Mouse (Mus musculus) left cerebral cortex, postnatal 36 days (tissue): ENCODE data around the gene Srsf6. TPM values are rescaled to one million over a fixed set of nuclear protein-coding genes. Genes with fewer than 3 reads are reported as not detected.
A peak's percentile ranks its signal among the peaks of the same experiment; 100 is the strongest.

Source experiments
- DNase-seq, 2 experiments: peaks; one replicate each; pipeline ENCODE4 v3.0.0; 2021 to 2022; ENCODE audit warnings: low spot score in 2 of 2, mixed read lengths in 1 of 2
- intact Hi-C: fragments of 180-260 bp; cut with DNase I; formaldehyde crosslinking; loops from one replicate; pipeline ENCODE4 v1.15.1; 2025
- total RNA-seq, 2 experiments: library from RNA; stranded (reverse); gene quantifications; 2 replicates each; pipeline ENCODE4 v1.2.3; 2021

Gene Srsf6
- total RNA-seq, 2 experiments from 2014 or later: 69.7 to 123 TPM

DNA sequence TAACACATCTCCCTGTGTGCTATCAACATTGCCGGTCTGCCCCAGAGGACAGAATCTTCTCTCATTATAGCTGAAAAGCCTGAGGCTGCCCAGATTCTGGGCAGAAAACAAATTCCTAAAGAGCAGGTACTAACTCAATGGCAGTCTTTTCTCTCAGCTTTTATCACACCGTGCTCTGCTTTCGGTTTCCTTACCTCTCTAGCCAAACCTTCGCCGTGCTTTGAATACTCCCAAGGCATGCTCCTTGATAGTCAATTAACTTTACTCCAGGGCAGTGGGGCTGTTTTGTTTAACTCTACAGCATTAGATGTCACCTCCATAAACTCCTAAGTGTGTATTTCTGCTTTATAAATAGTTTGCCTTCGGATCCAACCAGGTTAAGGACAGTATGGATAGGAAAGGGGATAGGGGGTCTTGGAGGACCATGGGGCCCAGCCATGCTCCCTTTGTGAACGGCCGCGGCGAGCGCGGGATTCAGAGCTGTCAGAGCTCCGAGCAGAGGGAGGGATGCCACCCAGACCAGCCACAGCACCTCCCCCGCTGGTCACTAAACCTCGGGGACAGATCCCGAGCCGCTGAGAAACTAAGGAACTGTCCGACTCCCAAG lies 709 bp upstream of the Srsf6 start:
- no peak for DNase-seq
- intact Hi-C loops: loop anchor here (5.0 kb wide), 2 partner anchors 87 to 487 kb away; partner anchors contain the start of gene Ift52

DNA sequence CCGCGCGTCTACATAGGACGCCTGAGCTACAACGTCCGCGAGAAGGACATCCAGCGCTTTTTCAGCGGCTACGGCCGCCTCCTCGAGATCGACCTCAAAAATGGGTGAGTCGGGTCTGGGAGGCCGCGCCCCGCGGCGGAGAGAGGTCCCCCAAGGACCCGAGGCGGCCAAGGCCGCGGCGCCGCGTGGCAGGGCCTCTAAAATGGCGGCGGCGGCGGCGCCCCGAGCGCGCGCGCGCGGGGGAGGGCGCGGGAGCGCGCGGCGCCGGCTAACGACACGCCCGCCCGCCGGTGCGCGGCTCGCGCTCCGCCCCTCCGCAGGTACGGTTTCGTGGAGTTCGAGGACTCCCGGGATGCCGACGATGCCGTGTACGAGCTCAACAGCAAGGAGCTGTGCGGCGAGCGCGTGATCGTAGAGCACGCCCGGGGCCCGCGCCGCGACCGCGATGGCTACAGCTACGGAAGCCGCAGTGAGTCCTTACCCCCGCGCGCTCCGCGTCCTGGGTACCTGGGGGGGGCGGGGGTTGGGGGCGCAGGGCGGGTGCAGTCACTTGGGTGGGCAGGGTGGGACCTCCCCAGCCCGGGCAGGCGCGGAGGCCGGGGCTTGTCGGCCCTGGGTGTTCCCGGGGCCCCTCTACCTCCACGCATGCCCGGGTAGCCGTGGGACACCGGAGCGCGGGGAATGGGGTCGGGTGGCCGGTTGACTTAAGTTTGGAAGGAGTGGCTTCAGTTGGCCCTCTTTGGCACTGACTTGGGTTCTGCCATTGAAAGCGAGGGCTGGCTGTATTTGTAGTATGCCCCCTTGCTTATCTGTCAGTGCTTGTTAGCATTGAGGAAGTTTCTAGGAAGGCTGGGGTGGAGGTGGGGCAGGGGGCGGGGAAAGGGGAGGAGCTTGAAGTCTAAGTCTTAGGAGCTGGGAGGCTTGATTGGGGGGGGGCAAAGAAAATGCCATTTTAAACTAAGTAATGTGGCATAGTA lies 634 bp downstream of the Srsf6 start:
- intact Hi-C loops: loop anchor here (5.0 kb wide), 2 partner anchors 85 to 485 kb away; partner anchors contain the start of gene Ift52
- DNase-seq: peak; percentile 74 to 75

DNA sequence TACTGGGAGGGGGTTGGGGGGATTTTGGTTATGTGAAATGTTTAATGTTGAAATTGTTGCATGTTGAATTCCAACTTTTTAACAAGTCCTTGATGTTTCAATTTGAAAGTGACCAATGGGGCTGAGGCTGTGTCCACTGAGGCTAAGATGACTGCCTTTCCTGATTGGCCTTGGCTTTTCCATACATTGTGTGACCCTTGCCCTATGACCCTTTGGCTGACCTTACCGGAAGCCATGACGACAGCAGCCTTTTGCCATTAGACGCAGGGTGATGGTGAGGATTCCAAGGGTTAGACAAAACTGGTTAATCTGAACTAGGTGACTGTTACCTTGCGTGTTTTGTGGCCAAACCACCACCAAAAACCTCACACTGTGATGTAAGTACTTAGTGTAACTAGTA lies 1.4 kb downstream of the Srsf6 start:
- intact Hi-C loops: loop anchor here (5.0 kb wide), 2 partner anchors 85 to 485 kb away; partner anchors contain the start of gene Ift52

DNA sequence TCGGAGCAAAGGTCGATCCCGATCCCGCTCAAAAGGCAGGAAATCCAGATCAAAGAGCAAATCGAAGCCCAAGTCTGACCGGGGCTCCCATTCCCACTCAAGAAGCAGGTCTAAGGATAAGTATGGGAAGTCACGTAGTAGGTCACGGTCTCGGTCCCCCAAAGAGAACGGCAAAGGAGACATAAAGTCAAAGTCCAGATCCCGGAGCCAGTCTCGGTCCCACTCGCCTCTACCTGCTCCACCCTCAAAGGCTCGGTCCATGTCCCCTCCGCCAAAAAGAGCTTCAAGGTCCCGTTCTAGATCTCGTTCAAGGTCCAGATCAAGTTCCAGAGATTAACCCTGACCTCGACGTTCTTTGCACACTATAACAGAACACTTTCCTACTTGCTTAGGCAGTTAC lies 3.1 kb downstream of the Srsf6 start:
- no peak for DNase-seq
- intact Hi-C loops: loop anchor here (5.0 kb wide), 2 partner anchors 83 to 483 kb away; partner anchors contain the start of gene Ift52

More for the DNA sequence above, 1.4 kb downstream of the Srsf6 start:
- no peak for DNase-seq

DNA sequence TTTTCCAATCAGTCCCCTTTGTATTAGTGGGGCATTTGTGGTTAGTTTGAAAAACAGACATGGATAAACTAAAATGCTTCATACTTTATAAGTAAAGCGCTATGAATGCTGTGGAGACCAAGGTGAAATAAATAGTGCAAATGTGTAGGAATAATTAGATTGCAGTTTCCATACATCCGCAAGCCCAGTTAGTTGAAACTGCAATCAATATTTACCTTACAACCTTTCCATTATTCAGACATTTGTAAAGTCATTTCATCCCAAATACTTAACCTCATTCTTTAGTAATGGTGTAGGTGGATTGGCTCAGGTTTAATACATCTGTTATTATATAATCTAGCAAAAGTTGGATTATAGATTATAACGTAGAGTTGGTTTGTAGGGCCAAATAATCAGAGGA lies 4.4 kb downstream of the Srsf6 start:
- DNase-seq: no peak
- intact Hi-C loops: no loop called here

DNA sequence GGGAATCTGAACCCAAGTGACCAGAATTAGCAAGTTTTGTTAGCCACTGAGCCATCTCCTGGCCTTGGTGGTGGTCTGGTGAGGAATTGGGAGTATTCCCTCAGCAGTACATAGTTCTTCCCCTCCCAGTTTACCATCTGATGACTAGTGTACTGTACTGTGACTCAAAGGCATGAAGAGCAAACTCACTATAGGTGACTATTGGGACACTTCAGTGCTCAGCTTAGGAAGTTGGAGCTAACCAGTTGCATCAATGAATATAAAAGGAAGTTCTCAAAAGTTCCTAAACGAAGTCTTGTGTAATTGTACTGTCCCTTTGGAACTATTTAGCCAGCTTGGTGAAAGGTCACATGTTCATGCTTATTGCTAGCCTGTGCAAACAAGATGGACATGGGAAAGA lies 8.2 kb downstream of the Srsf6 start:
- intact Hi-C loops: no loop called here

DNA sequence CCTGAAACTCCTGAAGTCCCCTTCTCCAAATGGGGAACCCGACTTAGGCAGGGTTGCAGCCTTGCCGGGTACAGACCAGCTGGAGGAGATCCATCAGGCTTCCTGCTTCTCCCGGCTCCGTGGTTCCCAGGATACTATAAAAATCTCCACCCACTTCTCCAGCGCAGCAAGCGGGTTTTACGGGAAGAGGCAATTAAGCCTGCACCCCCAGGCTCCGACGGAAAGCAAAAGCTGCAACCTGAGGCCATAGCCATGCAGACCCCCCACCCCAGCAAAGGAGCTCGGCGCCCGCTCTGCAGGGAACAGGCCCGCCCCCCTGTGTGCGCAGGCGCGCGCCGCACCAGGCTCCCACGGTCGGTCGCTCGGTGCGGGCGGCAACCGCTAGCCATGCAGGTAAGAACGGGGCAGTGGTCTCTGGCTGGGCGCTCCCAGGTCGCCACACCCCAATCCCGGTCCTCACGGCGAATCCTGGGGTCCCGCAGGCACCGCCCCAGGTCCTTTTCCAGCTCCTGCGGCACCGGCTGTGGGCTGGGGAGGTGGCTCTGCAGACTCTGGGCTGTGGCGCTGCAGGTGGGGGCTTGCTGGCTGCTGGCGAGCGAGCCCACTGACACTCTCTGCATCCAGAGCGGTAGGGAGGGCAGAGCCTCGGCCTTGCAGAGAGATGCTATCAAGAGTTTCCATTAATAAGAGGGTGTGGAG lies 12.0 kb downstream of the Srsf6 start, which contains the start of gene L3mbtl1:
Gene L3mbtl1 (plus strand): TSS at position 325 of the 699 bp plus-strand sequence.
- DNase-seq: peak; percentile 78 to 79
- intact Hi-C loops: no loop called here

More for the DNA sequence above, 8.2 kb downstream of the Srsf6 start:
- no peak for DNase-seq

DNA sequence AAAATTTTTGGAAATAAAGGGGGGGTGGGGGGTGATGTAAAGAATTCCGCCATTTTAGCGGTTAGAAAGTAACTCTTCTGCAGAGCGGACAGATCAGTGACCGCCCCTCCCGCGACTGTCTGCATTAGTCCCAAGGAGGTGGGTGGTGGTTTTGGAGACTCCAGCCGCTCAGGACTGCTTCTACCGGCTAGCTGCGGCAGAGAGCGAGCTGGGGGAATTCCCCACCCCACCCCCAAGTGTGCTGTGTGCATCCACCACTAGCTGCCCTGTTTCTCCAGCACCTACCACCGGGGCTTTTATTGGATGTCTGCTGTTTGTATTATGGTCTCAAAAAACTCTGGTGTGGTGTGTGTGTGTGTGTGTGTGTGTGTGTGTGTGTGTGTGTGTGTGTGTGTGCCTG lies 12.6 kb downstream of the Srsf6 start:
- peak; percentile 14 to 22 for DNase-seq
- intact Hi-C loops: no loop called here

DNA sequence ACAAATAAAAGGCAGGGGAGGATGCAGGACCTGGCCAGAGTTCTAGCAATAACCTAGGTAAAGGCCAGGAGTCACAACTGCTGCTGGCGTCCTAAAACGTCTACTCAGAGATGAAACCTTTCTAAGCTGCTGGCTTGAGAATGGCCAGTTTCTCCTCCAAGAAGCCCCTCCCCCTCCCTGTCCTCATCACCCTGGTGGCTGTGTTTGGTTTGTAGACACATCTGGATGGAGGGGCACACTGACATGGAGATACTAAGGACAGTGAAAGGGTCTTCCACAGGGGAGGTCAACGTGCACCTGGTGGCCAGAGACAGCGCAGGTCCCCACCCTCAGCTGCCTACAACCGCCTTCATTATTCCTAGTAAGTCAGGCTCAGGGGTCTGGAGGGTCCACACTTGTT lies 15.6 kb downstream of the Srsf6 start:
- DNase-seq: no peak
- intact Hi-C loops: no loop called here

DNA sequence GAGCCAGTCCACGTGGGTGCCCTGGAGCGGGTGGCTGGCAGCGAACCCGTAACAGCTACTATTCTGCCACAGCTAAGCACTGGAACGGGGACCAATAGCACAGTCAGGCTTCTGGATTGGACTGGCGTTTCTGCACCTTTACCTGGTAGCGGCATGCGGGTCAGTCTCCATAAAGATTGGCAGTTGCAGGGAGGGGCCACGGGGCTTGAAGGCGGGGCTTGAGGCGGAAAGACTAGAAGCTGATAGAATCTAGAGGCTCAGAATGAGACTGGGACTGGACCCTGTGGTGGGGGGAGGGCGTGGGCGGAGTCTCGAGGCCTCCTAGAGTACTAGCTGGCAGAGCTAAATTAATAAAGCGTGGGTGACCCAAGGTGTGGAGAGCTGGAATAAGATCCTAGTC lies 16.4 kb downstream of the Srsf6 start:
- peak in 1 of 2 experiments; percentile 29 for DNase-seq
- intact Hi-C loops: no loop called here

DNA sequence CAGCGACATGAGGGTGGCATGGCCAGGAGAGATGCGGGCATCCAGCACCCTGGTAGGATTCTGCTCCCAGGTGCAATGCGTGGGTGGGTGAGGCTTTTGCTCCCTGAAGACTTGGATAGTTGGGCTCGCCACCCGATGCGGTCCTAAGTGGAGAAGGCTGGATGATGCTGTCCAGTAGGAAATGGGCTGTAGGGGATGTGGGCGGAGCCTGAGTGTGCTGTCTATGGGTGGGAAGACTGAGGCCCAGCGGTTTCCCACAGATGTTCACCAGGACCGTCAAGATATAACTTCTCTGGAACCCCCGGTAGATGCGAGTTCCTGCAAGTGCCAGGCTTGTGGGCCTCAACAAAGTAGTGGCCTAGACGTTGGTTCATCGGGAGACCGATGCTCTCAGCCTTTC lies 16.9 kb downstream of the Srsf6 start:
- intact Hi-C loops: no loop called here

DNA sequence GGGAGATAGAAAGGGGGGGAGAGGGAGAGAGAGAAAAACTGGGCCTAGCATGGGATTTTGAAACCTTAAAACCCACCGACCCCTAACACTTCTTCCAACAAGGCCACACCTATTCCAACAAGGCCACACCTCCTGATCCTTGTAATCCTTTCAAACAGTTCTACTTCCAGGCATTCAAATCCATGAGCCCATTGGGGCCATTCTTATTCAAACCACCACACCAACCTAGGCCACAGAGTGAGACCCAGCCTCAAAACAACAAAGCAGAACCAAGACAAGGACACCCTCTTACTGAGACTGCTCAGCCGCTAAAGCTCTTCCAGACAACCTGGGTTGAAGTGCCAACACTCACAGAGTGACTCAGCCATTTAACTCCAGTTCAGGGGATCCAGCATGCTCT lies 19.4 kb downstream of the Srsf6 start:
- intact Hi-C loops: no loop called here

More for the DNA sequence above, 16.9 kb downstream of the Srsf6 start:
- DNase-seq: no peak

DNA sequence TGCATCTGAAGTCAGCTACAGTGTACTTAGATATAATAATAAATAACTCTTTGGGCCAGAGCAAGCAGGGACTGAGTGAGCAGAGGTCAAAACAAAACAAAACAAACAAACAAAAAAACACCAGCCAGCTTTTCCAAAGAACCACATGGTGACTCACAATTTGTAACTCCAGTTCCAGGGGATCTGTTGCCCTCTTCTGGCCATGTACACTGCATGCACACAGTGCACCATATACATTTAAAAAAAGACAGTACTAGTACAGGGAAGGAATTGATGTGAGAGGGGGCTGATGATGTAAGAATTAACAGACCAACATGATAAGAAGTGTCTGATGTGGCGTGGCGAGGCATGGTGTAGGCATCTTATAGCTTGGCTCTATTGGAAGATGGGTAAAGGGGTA lies 25.5 kb downstream of the Srsf6 start:
- intact Hi-C loops: no loop called here

More for the DNA sequence above, 19.4 kb downstream of the Srsf6 start:
- DNase-seq: no peak

DNA sequence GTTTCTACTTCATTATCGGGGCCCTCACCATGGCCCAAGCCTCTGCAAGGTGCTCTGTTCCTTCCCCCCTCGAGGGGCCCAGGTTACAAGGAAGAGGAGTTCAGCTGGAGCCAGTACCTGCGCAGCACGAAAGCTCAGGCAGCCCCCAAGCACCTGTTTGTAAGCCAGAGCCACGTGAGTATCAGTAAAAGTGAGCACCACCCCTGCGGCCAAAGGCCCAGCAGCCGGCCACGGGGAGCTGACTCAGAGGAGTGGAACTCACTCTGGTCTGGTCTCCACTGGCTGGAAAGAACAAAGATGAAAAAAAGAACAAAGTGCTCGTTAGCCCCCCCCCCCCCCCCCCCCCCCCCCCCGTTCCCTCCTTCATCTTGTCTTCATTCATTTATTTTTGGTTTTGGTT lies 30.0 kb downstream of the Srsf6 start:
- intact Hi-C loops: no loop called here
- no peak for DNase-seq

More for the DNA sequence above, 25.5 kb downstream of the Srsf6 start:
- no peak for DNase-seq

DNA sequence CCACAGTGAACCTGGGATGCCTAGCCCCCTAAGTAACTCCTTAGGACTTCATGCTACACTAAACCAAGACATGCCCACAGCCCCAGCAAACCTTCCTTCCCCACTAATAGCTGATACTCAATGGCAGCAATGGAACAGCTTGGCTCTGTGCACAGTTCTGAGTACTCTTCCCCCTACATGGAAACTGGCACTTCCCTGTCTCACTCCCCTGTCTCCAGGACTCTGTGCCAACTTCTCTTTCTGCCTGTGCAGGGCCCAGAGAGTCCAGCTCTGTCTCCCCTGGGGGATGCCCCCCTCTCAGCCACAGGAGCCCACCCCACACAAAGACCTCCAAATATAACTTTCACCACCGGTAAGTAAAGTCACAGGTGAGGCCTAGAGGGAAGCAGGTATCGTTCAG lies 35.4 kb downstream of the Srsf6 start:
- no peak for DNase-seq
- intact Hi-C loops: no loop called here

DNA sequence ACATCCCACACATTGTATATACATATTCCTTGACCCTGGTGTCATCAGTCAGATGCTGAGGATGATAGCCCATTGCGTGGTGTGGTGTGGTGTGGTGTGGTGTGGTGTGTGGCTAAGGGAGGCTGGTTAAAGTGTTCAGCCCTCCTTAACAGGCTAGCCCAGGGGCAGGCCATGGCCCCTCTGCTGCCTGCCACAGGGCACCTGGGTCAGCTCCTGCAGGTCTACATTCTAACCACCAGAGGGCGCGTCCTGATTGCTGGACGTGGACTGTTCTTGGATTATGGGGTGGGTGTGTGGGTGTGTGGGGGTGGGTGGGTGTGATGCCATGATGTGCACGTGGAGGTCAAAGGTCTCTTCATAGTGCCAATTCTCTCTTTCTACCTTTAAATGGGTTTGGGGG lies 37.0 kb downstream of the Srsf6 start:
- intact Hi-C loops: no loop called here
- peak in 1 of 2 experiments; percentile 20 for DNase-seq

DNA sequence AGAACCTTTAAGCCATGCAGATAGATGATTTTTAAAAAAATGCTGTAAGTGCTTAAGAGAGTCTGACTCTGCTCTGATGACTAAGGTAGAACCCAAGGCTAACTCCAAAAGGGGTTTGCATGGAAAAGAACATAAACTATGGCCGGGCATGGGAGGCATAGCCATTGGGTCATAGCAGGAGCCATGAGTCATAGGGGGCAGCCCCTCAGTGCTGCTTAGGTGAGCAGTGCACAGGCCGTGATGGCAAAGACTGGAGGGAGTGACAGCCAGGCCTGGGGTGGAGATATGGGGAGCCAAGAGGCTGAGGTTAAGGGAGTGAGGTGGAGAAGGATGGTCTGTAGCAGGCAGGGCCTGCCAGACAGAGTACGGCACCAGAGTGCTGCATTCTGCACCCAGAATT lies 37.8 kb downstream of the Srsf6 start:
- intact Hi-C loops: no loop called here
- DNase-seq: no peak

DNA sequence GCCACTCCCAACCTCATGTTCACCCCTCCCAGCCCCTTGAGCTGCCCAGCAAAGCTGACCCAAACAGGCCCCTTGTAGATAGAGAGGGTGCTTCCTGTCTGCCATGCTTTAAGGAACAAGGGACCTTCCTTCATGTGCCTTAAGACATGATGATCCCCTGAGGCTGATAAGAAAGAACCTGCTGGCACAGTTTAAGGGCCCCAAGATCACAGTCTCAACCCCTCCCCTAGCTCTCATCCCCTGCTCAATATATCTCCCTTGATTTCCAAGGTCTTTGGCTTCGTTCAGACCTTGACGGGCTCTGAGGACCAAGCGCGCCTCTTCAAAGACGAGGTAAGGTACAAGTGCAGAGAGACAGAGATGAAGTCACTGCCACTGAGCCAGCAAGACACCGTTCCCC lies 39.6 kb downstream of the Srsf6 start:
- intact Hi-C loops: no loop called here
- no peak for DNase-seq

DNA sequence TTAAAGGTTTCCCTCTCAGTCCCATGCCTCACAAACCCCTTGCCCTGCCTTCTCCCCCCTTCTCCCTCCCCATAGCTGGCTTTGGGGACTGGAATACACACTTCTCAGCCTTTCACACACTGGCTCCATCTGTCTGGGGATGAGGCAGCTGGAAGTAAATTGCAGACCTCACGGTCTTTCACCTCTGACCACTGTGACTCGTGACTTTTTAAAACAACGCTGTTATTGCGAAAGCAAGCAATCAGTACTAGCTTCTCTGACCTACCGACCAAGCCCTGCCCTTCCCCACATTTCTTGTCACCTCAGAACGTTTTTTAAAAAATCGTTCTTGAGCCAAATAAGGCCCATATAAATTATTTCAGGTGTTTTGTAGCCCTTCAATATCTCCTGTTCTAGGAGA lies 41.4 kb downstream of the Srsf6 start:
- intact Hi-C loops: no loop called here
- no peak for DNase-seq

DNA sequence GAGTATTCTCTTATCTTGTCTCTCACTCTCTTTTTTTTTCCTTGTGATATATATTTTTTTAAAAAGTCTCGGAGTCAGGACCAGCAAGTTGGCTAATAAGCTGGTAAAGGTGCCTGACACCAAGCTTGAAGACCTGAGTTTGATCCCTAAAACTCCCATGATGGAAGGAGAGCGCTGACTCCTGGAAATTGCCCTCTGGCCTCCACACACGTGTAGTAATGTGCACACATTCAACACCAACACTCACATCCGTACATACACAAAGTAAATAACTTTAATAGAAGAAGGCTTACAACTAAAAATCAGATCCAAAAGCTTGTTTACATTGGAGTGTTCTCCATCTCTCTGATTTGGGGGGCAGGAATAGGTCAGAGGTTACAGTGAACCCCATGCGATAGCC lies 41.9 kb downstream of the Srsf6 start:
- no peak for DNase-seq
- intact Hi-C loops: no loop called here
